Mouse (Mus musculus): ENCODE data around the gene Dph3. TPM values are rescaled to one million over a fixed set of nuclear protein-coding genes. Genes with fewer than 3 reads are reported as not detected.
"Not testable (repeated sequence)": the region's sequence is repeated elsewhere in the genome, so short reads cannot be mapped to it uniquely, and the experiment has no call there.

Dph3 gene
- 88.7 and 91.6 TPM in 2 replicates for polyA plus RNA-seq (2015; fragmentation: Nextera tagmentation; extraction: Ambion mirVana)

GRCm38 (mm10) chr14:32085486-32086201 is at the start of gene Dph3:
Gene Dph3 (minus strand): TSS chr14:32085729.
- DNase-seq (ENCODE audit: low spot score): peak; percentile 93

GRCm38 (mm10) chr14:32134293-32134692 is 48.8 kb upstream of the Dph3 start:
- no peak for DNase-seq (ENCODE audit: low spot score)

DNA sequence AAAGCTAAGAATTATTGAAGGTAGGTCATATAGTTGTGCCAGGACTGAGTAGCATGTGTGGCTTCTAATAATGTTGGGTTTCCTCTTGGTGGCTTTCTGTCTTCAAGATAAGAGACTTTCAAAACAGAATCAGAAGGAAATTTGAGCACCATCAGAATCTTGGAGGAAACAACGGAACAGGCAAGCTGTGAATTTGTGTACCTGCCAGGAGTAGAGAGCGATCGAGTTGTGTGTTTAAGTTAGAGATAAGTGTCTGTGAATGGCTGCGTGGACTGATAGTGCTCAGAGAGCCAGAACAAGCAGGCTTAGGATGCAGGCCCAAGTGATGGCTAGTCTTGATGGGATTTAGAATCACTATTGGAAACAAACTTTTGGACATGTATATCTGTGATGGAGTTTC is 46.3 kb upstream of the Dph3 start:
- no peak for DNase-seq (ENCODE audit: low spot score)

- no peak for DNase-seq (ENCODE audit: low spot score)
Measured at GRCm38 (mm10) chr14:32128409-32128808, 42.9 kb upstream of the Dph3 start.

DNA sequence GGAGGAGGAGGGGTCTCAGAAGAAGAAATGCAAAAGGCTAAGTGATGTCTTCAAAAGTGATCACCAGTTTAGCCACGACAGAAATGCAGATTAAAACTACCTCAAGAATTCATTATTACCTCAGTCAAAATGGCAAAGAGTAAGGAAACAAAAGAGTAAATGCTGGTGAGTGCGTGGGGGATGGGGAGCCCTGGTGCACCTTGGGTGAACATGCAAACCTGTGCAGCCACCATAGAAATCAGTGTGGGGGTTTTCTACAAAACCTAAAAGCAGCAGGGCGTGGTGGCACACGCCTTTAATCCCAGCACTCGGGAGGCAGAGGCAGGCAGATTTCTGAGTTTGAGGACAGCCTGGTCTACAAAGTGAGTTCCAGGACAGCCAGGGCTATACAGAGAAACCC is 39.7 kb upstream of the Dph3 start:
- not testable (repeated sequence) for DNase-seq (ENCODE audit: low spot score)

DNA sequence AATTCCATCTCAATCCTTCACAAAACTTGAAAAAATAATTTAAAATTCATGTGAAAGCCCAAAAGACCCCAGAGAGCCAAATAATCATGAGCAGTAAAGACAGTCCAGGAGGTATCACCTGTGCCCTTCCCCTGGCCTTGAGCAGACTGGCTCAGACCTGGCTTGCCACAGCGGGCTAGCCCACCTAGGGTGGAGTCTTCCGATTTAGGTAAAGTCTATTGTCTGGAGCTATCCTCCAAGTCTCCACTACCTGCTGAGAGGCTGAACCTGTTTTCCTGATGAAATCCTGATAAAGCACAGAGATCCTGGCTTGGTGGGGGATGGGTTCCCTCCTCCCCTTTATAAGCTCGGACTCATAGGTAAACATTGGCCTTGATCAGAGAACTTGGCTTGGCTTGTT is 38.7 kb upstream of the Dph3 start:
- DNase-seq (ENCODE audit: low spot score): no peak

- DNase-seq (ENCODE audit: low spot score): peak; percentile 31
Measured at GRCm38 (mm10) chr14:32121920-32122315, 36.4 kb upstream of the Dph3 start.

- no peak for DNase-seq (ENCODE audit: low spot score)
Measured at GRCm38 (mm10) chr14:32120940-32121919, 35.7 kb upstream of the Dph3 start.

GRCm38 (mm10) chr14:32112124-32112523 is 26.6 kb upstream of the Dph3 start:
- not testable (repeated sequence) for DNase-seq (ENCODE audit: low spot score)

GRCm38 (mm10) chr14:32106911-32107310 is 21.4 kb upstream of the Dph3 start:
- DNase-seq (ENCODE audit: low spot score): no peak

GRCm38 (mm10) chr14:32105663-32106062 is 20.1 kb upstream of the Dph3 start:
- DNase-seq (ENCODE audit: low spot score): no peak

- DNase-seq (ENCODE audit: low spot score): no peak
Measured at GRCm38 (mm10) chr14:32103556-32103955, 18.0 kb upstream of the Dph3 start.

GRCm38 (mm10) chr14:32098951-32099350 is 13.4 kb upstream of the Dph3 start:
- DNase-seq (ENCODE audit: low spot score): no peak

DNA sequence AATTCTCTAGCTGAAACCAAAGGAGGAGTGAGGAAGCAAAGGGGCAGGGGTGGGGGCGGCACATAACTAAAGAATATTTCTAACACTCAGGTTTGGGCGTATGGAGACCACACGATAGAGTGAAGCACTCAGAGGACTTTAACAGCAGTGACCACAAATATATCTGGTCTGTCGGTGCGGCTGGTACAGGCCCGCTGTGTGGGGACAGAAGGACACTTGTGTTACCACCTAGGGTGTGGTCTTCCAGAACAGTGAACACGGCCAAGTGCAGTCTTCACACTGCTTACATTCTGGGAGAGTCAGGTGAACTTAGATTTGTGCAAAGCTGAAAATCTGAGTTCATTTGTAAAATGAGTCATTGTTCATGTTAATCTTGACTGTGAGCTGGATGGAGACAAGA is 12.2 kb upstream of the Dph3 start:
- DNase-seq (ENCODE audit: low spot score): no peak

GRCm38 (mm10) chr14:32096740-32097139 is 11.2 kb upstream of the Dph3 start:
- DNase-seq (ENCODE audit: low spot score): no peak

GRCm38 (mm10) chr14:32095646-32096045 is 10.1 kb upstream of the Dph3 start:
- DNase-seq (ENCODE audit: low spot score): no peak

DNA sequence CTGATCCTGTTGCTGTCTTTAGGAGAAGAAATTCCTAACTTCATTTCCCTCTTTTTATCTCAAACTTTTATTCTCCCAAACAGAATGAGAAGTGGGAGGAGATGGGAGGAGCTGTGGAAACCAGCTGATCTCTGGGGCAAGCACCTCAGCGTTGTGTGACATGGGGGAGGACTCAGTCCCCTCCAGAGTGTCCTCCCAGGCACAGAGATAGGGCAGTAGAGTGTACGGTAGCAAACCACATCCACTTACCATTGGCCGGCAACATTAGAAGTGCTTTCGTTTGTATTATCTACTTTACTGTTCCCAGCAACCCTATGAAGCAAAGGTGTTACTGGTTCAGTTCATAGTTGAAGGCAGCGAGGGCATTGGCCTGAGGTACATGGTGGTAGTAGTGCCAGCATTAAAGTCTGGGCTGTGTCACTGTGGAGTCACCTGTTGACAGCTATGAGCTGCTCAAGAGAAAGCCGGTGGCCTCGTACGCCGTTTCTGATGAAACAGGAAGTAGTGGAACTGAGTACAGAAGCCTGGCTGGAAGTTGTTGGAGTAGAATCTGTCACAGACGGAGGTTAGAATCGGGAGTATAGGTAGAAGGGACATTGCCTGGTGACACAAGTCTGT is 8.1 kb upstream of the Dph3 start:
- DNase-seq (ENCODE audit: low spot score): no peak

DNA sequence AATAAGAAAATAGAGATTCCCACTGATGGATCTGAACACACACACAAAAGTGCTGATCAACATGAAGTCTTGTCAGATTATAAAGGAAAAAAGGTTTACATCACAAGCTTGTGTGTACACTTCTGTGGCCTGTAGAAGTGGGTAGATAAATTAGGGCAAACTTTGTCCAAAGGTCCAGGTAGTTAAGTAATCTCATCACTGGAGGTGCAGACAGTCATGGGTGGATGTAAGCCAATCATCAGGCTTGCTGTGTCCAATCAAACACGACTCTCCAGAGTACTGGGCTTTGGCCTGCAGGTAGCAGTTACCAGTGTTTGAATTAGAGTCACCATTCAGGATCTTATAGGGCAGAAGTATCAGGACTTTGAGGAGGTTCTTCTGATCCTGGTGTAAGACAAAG is 7.5 kb upstream of the Dph3 start:
- no peak for DNase-seq (ENCODE audit: low spot score)

- no peak for DNase-seq (ENCODE audit: low spot score)
Measured at GRCm38 (mm10) chr14:32091704-32092103, 6.2 kb upstream of the Dph3 start.

- DNase-seq (ENCODE audit: low spot score): no peak
Measured at GRCm38 (mm10) chr14:32091124-32091523, 5.6 kb upstream of the Dph3 start.

DNA sequence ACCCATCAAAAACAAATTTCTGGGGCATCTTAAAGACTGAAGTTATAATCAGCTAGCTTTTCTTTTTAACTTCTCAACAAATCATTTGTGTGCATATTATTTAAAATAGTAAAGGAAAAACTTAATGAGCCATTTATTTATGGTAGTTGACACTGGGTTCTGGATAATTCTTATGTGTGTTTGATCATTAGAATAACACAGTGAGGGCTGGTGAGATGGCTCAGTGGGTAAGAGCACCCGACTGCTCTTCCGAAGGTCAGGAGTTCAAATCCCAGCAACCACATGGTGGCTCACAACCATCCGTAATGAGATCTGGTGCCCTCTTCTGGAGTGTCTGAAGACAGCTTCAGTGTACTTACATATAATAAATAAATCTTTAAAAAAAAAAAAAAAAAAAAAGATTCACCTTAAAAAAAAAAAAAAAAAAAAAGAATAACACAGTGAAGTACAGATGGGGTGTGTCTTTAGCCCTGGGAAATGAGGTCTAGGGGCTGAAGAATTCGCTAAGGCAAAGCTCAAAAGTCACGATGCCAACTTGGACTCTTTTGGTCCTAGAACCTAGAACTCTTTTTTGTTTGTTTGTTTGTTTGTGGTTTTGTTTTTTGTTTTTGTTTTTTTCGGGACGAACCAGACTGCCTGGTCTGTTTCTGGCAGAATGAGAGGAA is 2.2 kb upstream of the Dph3 start:
- not testable (repeated sequence) for DNase-seq (ENCODE audit: low spot score)
